Mouse (Mus musculus) heart, embryonic 14.5 days (tissue): ENCODE measurements around the gene Patj. TPM values are rescaled to one million over a fixed set of nuclear protein-coding genes. Genes with fewer than 3 reads are reported as not detected.

Experiments used
- ATAC-seq: fragments of 200-750 bp; cut with Nextera tagmentation; 2 replicates; pipeline ENCODE4 v1.8.0; 2017; ENCODE audit warnings: low read depth, moderate TSS enrichment; ENCODE audit not compliant: insufficient number of reproducible peaks, insufficient read depth, low FRiP score
- H3K27ac ChIP-seq, 2 experiments: fragments of 200-500 bp in 1 of 2; fragments of 300-500 bp in 1 of 2; sonication (generic) in 1 of 2; replicated peaks in 1 of 2; 2 replicates each; pipeline ENCODE4 v1.5.1; 2012 to 2014; ENCODE audit warnings: low read depth in 2 of 2, low read length in 2 of 2, control low read depth in 1 of 2, mild to moderate bottlenecking in 1 of 2, mixed read lengths in 1 of 2; ENCODE audit not compliant: control insufficient read depth in 1 of 2, insufficient read depth in 1 of 2
- H3K27me3 ChIP-seq: fragments of 300-500 bp; sonication (generic); 2 replicates; pipeline ENCODE4 v1.6.1; 2014; ENCODE audit warnings: mild to moderate bottlenecking, low read length, control low read depth; ENCODE audit not compliant: control insufficient read depth, insufficient read depth
- H3K36me3 ChIP-seq: fragments of 300-500 bp; sonication (generic); 2 replicates; pipeline ENCODE4 v1.6.1; 2014; ENCODE audit warnings: mild to moderate bottlenecking, control low read depth, low read length, mixed read lengths; ENCODE audit not compliant: control insufficient read depth, insufficient read depth
- H3K4me1 ChIP-seq, 2 experiments: fragments of 200-500 bp in 1 of 2; fragments of 300-500 bp in 1 of 2; sonication (generic) in 1 of 2; 2 replicates each; pipeline ENCODE4 v1.6.1; 2012 to 2014; ENCODE audit warnings: low read length in 2 of 2, control low read depth in 1 of 2, mixed read lengths in 1 of 2; ENCODE audit not compliant: control insufficient read depth in 2 of 2, insufficient read depth in 2 of 2
- H3K4me2 ChIP-seq: fragments of 300-500 bp; sonication (generic); 2 replicates; pipeline ENCODE4 v1.6.1; 2014; ENCODE audit warnings: mild to moderate bottlenecking, low read length
- H3K4me3 ChIP-seq, 2 experiments: fragments of 200-500 bp in 1 of 2; fragments of 300-500 bp in 1 of 2; sonication (generic) in 1 of 2; 2 replicates each; pipeline ENCODE4 v1.5.1; 2012 to 2014; ENCODE audit warnings: low read length in 2 of 2, mild to moderate bottlenecking in 2 of 2, control low read depth in 1 of 2, low read depth in 1 of 2, moderate library complexity in 1 of 2; ENCODE audit not compliant: control insufficient read depth in 1 of 2, insufficient read depth in 1 of 2
- H3K9ac ChIP-seq: fragments of 300-500 bp; sonication (generic); 2 replicates; pipeline ENCODE4 v1.6.1; 2014; ENCODE audit warnings: mild to moderate bottlenecking, low read length
- H3K9me3 ChIP-seq: fragments of 300-500 bp; sonication (generic); 2 replicates; pipeline ENCODE4 v1.6.1; 2016; ENCODE audit warnings: low read length, control low read depth; ENCODE audit not compliant: control insufficient read depth
- WGBS: fragments of 180-500 bp; shearing (Covaris S2); extraction: QIAGEN DNeasy Blood & Tissue Kit; methylation state at CpG from one replicate; pipeline ENCODE4 v1.1.7; 2014; 5-methylcytosine and 5-hydroxymethylcytosine counted together
- polyA plus RNA-seq: library from polyadenylated mRNA; unstranded; fragments of >200 nt; fragmentation: Nextera tagmentation; extraction: Ambion mirVana; gene quantifications from 2 replicates; pipeline ENCODE4 v1.2.1, GENCODE M21; 2014

Gene Patj
- polyA plus RNA-seq, 1 experiment from 2014 or later = 11.2 TPM

DNA sequence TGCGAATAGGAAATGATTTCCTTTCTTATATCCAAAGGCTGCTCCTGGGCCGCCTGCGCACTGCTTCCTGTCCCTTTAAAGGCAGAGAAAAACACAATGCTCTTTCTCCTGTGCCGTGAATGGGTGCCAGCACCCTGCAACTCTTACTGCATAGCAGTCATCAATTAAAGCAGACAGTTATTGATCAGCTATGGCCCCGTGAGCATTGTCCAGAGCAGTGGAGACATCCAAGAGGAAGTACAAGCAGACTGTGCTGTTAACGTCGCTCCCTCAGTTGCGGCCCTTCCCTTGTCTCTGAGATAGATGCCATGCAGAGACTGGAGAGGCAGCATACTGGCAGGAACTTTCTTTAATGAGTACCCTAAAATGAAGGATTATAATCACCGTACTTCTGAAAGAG is 292.9 kb downstream of the Patj start:
- Histone ChIP-seq H3K9ac (no peak overlapping the region), H3K27ac (no peak overlapping the region), H3K4me3 (no peak overlapping the region), H3K4me1 (peaks cover 0 to 6% of the 10 kb centered on the region in 2 experiments; a peak in 2 of 4 replicates), H3K9me3 (no peaks in the 10 kb centered on the region), H3K36me3 (peaks cover 12% of the 10 kb centered on the region; the same call in 1 of the 2 replicates), H3K4me2 (no peak overlapping the region), H3K27me3 (no peaks in the 10 kb centered on the region)
- 91% methylated on average over 9 of the region's 9 CpGs for WGBS
- ATAC-seq = no peak

DNA sequence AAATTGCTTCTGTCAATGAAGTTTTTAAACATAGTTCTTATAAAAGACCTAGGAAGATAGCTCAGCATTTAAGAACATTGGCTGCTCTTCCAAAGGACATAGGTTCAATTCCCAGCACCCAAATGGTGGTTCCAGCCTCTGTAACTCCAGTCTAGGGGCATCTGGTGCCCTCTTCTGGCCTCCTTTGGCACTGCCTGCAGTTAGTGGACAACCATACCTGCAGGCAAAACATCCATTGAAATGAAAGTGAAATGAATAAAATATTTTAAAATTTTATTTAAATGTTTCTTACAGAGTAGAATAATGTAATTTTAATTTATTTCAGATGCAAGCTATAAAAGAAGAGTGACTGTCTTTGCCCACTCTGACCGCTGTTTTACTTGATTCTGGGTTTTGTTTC is 294.4 kb downstream of the Patj start:
- H3K4me1 ChIP-seq = peaks cover 0 to 9% of the 10 kb centered on the region in 2 experiments; a peak in 2 of 4 replicates
- H3K4me3 ChIP-seq = no peak overlapping the region
- no peak for ATAC-seq
- H3K27ac ChIP-seq = no peak overlapping the region
- peaks cover 12% of the 10 kb centered on the region; the same call in 1 of the 2 replicates for H3K36me3 ChIP-seq
- WGBS = 94% methylated on average over 1 of the region's 1 CpGs
- no peaks in the 10 kb centered on the region for H3K27me3 ChIP-seq
- no peak overlapping the region for H3K9ac ChIP-seq
- no peak overlapping the region for H3K4me2 ChIP-seq
- no peaks in the 10 kb centered on the region for H3K9me3 ChIP-seq

DNA sequence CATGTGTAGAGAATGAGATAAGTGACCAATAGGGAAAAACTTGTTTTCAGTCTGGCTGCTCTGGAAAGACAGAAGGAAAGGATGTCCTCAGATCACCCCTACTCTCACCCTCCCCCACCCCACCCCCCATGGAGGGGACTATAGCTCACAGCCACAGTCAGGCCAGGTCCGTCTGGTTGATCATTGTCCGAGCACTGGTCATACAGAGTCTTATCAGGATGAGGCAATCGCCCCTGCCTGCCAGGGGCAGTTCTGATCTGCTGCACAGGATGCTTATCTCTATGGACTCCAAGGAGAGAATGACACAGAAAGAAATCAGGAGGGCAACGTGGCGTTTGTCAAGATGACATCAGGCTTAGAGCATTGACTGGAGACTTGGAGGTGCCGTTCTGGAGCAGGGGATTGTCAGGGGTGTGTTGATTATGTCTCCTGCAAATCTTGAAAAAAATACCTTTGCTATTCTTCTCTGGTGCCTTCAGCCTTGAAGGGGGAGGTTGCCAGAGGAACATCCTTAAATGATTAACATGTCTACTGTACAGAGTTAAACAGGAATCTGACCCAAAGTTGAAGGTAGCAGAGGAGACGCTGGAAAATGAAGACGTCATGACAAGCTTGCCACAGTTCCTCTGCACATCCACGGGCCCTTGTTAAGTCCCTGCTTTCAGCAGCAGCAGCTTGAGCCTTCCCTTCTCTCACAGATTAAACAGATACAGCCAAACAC is 298.0 kb downstream of the Patj start:
- Histone ChIP-seq H3K4me2 (no peak overlapping the region), H3K4me3 (no peak overlapping the region), H3K9me3 (no peaks in the 10 kb centered on the region), H3K36me3 (peaks cover 7% of the 10 kb centered on the region; the same call in 1 of the 2 replicates), H3K9ac (no peak overlapping the region), H3K27me3 (no peaks in the 10 kb centered on the region), H3K27ac (no peak overlapping the region), H3K4me1 (peaks cover 0 to 5% of the 10 kb centered on the region in 2 experiments; a peak in 2 of 4 replicates)
- ATAC-seq = no peak
- 9% methylated on average over 9 of the region's 9 CpGs for WGBS

DNA sequence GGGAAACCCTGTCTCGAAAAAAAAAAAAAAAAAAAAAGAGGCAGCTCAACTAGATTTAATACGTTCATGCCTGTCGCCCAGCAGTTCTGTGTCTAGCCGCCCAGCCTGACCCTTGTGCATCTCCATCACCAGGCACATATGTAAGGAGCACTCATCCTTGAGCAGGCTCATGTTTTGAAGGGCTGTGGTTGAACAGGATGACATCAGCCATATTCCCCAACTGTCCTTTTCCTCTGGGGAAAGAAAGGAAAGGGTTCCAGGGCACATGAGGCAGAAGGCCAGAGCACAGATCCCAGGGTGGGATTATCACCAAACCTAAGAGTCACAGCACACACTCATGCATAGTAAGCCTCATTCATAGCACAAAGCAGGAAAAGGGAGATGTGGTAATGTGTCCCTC is 302.3 kb downstream of the Patj start:
- H3K27me3 ChIP-seq = no peaks in the 10 kb centered on the region
- H3K4me1 ChIP-seq = peaks cover 11 to 14% of the 10 kb centered on the region in 2 experiments; a peak in 3 of 4 replicates
- H3K27ac ChIP-seq = no peak overlapping the region
- no peak for ATAC-seq
- H3K36me3 ChIP-seq = no peaks in the 10 kb centered on the region
- no peak overlapping the region for H3K4me2 ChIP-seq
- H3K4me3 ChIP-seq = no peak overlapping the region
- no peaks in the 10 kb centered on the region for H3K9me3 ChIP-seq
- H3K9ac ChIP-seq = no peak overlapping the region
- WGBS = 95% methylated on average over 4 of the region's 4 CpGs

DNA sequence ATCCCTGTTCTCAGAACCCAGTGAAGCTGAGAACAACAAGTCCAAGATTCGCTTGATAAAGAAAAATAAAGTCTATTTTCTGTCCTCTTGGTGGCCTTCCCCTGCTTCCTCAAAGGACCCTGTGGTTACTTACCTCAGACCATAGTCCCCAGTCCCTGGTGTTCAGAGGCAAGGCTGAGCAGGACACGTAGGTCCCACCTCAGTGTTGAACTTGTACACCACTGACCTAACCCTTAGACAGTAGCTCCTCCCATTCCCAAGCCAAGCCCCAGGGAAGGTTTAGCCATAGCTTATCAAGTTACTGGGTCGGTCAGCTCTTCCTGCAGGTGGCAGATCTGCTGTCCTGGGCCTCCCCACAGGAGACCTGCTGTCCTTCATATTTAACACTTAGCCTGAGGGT is 303.3 kb downstream of the Patj start:
- Histone ChIP-seq H3K27me3 (no peaks in the 10 kb centered on the region), H3K36me3 (no peaks in the 10 kb centered on the region), H3K9me3 (no peaks in the 10 kb centered on the region), H3K27ac (no peak overlapping the region), H3K9ac (no peak overlapping the region), H3K4me2 (no peak overlapping the region), H3K4me3 (no peak overlapping the region), H3K4me1 (peaks cover 11% of the 10 kb centered on the region in 2 experiments; a peak in 2 of 4 replicates)
- WGBS = 58% methylated on average over 3 of the region's 3 CpGs
- ATAC-seq = no peak

DNA sequence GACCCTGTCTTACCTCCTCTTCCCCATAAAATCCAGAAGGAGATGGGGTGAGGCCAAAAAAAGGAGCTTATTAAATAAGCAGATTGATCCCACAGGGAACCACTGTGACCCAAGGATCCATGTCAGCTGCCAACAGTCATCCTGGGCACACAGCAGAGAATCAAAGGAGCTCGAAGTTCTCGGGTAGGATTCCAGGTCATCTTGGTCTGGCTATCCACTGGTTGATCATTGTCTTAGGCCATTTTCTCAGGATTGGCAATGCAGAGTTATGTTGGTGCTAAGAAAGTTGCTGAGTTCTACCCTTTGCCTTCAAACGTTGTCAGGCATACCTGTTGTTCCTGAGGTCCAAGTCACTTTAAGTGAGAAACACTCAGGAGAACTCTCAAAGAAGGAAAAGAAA is 304.6 kb downstream of the Patj start:
- ATAC-seq = no peak
- no peak overlapping the region for H3K27ac ChIP-seq
- no peak overlapping the region for H3K4me3 ChIP-seq
- H3K9me3 ChIP-seq = no peaks in the 10 kb centered on the region
- peaks cover 9 to 11% of the 10 kb centered on the region in 2 experiments; a peak in 2 of 4 replicates for H3K4me1 ChIP-seq
- no peaks in the 10 kb centered on the region for H3K27me3 ChIP-seq
- H3K4me2 ChIP-seq = no peak overlapping the region
- 85% methylated on average over 3 of the region's 3 CpGs for WGBS
- H3K36me3 ChIP-seq = no peaks in the 10 kb centered on the region
- H3K9ac ChIP-seq = no peak overlapping the region

DNA sequence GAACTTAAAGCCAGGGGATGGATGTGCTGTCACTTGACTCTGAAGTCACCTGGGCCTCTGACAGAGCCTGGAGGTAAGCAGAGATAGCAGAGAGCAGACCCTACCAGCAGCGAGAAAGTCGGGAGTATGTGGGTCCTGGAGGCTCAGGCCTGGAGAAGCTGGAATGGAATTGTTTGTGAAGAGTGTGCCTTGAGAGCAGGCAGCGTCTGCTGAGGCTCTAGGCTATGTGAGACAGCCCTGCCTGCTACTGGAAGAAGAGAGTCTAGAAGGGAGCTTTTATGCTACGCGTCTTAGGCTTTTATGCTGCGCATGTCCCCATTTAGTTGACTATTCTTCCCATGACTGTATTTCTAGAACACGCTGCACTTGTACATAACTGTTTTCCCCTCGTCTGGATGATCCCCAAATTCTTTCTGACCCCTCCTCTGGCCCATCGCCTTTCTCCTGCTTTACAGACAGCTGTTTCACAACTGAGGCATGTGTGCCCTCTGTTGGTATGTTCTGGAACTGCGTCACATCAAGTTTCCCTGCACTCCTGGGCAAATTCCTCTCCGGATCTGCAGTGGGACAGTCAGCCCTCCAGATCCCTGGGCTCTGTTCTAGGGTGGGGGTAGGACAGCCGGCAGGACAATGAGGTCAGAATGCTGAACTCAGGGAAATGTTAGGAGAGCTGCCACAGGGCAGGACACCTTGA is 306.8 kb downstream of the Patj start:
- Histone ChIP-seq H3K27me3 (no peaks in the 10 kb centered on the region), H3K4me2 (peak overlapping the region; percentile 37), H3K9me3 (no peaks in the 10 kb centered on the region), H3K27ac (0 out of 4 replicates have a peak overlapping the region, but pooled peaks of 1 of the 2 experiments have one; percentile 14), H3K9ac (peak overlapping the region; percentile 6; the same call in 1 of the 2 replicates), H3K4me3 (no peak overlapping the region), H3K4me1 (peaks cover 9 to 11% of the 10 kb centered on the region in 2 experiments; a peak in 2 of 4 replicates), H3K36me3 (no peaks in the 10 kb centered on the region)
- WGBS = 22% methylated on average over 12 of the region's 12 CpGs
- no peak for ATAC-seq
